9 mouse cellular contexts compared by ENCODE assay signal in the genomic region with DNA sequence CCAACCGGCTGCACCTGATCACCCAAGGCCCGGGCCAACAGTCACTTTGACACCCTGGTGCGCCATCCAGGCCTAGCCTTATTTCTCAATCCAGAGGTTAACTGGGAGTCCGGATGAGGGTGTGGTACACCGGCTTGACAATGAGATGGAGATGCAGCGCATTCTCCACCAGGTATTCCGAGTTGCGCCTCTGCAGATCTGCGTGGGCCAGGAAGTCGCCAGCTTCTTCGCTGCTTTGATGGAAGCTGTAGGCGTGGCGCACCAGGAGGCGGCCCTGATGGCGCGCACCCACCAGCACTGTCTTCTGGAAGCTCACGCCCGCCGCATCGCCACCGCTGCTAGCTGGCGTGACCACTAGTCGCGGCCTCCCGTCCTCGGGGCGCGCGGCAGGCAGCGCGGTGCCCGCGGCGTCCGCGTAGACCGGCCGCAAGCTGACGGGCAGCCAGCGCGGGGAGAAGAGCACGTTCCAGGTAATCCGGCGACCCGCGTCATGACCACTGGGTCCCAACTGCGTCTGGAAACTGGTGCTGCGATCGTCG. TPM values are rescaled to one million over a fixed set of nuclear protein-coding genes. Genes with fewer than 3 reads are reported as not detected.
DNase-seq lines count a peak whose midpoint lies in the region; ATAC-seq lines count a peak whose summit lies in the region.
"Had no signal": no experiment of that assay in that cellular context is flagged by ENCODE, and none has a peak within 500 bp of the region (broad histone marks: within the 10 kb centered on the region; RNA-seq: fewer than 3 reads in every experiment).

No protein-coding gene starts in this region.

- no peaks in the 10 kb centered on the region for H3K9me3 ChIP-seq in heart, embryonic 11.5 days (replicated peaks; ENCODE audit: control insufficient read depth, low read length)
- H3K9me3 ChIP-seq in liver, embryonic 12.5 days (replicated peaks) = no peaks in the 10 kb centered on the region

- H3K4me1 ChIP-seq in heart, embryonic 11.5 days (ENCODE audit: control insufficient read depth, insufficient read depth, low read length) = peaks cover 17% of the 10 kb centered on the region; the same call in 1 of the 2 replicates
- H3K4me1 ChIP-seq in liver, embryonic 12.5 days = peaks cover 19% of the 10 kb centered on the region

- H3K9ac ChIP-seq in heart, embryonic 11.5 days (ENCODE audit: low read depth, low read length) = peak overlapping the region; percentile 46; the same call in 1 of the 2 replicates
- H3K9ac ChIP-seq in liver, embryonic 12.5 days = no peak overlapping the region

- no peak for ATAC-seq in heart, embryonic 11.5 days (replicated peaks; ENCODE audit: insufficient number of reproducible peaks, low FRiP score, low TSS enrichment)
- no peak for ATAC-seq in liver, embryonic 12.5 days
- no peak for ATAC-seq in erythroblast, adult 5-6 weeks (replicated peaks; ENCODE audit: low FRiP score, poor library complexity, severe bottlenecking)

- no peak overlapping the region for H3K27ac ChIP-seq in heart, embryonic 11.5 days (ENCODE audit: low read depth, low read length)
- H3K27ac ChIP-seq in liver, embryonic 12.5 days = no peak overlapping the region

- WGBS in heart, embryonic 11.5 days (ENCODE audit: insufficient replicate concordance) = 2% methylated on average over 50 of the region's 50 CpGs
- WGBS in liver, embryonic 12.5 days (ENCODE audit: insufficient replicate concordance) = 5% methylated on average over 50 of the region's 50 CpGs

- DNase-seq in heart, postnatal 4 days = no peak
- peak; percentile 25 for DNase-seq in thymus, postnatal 4 days
- DNase-seq in thymus, postnatal 36 days = no peak
- DNase-seq in thymus, adult 18-20 months = no peak
- DNase-seq in gastrocnemius, postnatal 25 days = no peak

- no peaks in the 10 kb centered on the region for H3K36me3 ChIP-seq in heart, embryonic 11.5 days (ENCODE audit: control insufficient read depth, insufficient read depth, low read length)
- no peaks in the 10 kb centered on the region for H3K36me3 ChIP-seq in liver, embryonic 12.5 days

- peak overlapping the region; percentile 84 for H3K4me2 ChIP-seq in heart, embryonic 11.5 days
- H3K4me2 ChIP-seq in liver, embryonic 12.5 days = peak overlapping the region; percentile 57

- H3K27me3 ChIP-seq in heart, embryonic 11.5 days (ENCODE audit: control insufficient read depth, insufficient read depth, low read length) = peaks cover 83% of the 10 kb centered on the region
- H3K27me3 ChIP-seq in liver, embryonic 12.5 days (replicated peaks) = peaks cover 100% of the 10 kb centered on the region

- peak overlapping the region; percentile 48 for H3K4me3 ChIP-seq in heart, embryonic 11.5 days (ENCODE audit: low read depth, low read length)
- H3K4me3 ChIP-seq in liver, embryonic 12.5 days = peak overlapping the region; percentile 33
- H3K4me3 ChIP-seq: erythroblast, embryonic 14.5 days had no signal

RNA-seq across cellular contexts. Expression of a gene that starts 4.3 kb away (rescaled TPM):
- 0.09 TPM in 1 of 2 replicates, not detected in the other for polyA plus RNA-seq in heart, embryonic 11.5 days (2014; fragmentation: Nextera tagmentation; extraction: Ambion mirVana)
- under 1 TPM; 0.17 to 0.25 TPM for total RNA-seq in heart, postnatal 4 days (2021)
- not detected in 2 replicates for polyA plus RNA-seq in liver, embryonic 12.5 days (2016; fragmentation: Nextera tagmentation; extraction: Ambion mirVana)
- total RNA-seq in erythroblast, adult 5-6 weeks (2015; ENCODE audit: low replicate concordance) = not detected in 2 replicates
- not detected in 2 replicates for total RNA-seq in erythroblast, adult 5-6 weeks (2017; ENCODE audit: low replicate concordance)
- total RNA-seq in gastrocnemius, postnatal 25 days (2021) = not detected
- polyA plus RNA-seq: erythroblast, embryonic 14.5 days had no signal

RNA-seq across cellular contexts. Expression of a gene that starts 7.3 kb away (rescaled TPM):
- polyA plus RNA-seq in heart, embryonic 11.5 days (2014; fragmentation: Nextera tagmentation; extraction: Ambion mirVana) = 0.27 TPM in 1 of 2 replicates, not detected in the other
- not detected for total RNA-seq in heart, postnatal 4 days (2021)
- polyA plus RNA-seq in liver, embryonic 12.5 days (2016; fragmentation: Nextera tagmentation; extraction: Ambion mirVana) = not detected in 2 replicates
- total RNA-seq in erythroblast, adult 5-6 weeks (2015; ENCODE audit: low replicate concordance) = not detected in 2 replicates
- not detected in 2 replicates for total RNA-seq in erythroblast, adult 5-6 weeks (2017; ENCODE audit: low replicate concordance)
- not detected for total RNA-seq in gastrocnemius, postnatal 25 days (2021)
- polyA plus RNA-seq: erythroblast, embryonic 14.5 days had no signal

RNA-seq across cellular contexts. Expression of a gene that starts 26.2 kb away (rescaled TPM):
- 0.13 TPM in 1 of 2 replicates, not detected in the other for polyA plus RNA-seq in heart, embryonic 11.5 days (2014; fragmentation: Nextera tagmentation; extraction: Ambion mirVana)
- total RNA-seq in heart, postnatal 4 days (2021) = under 1 TPM; 0.26 to 0.81 TPM
- 0.13 TPM in 1 of 2 replicates, not detected in the other for polyA plus RNA-seq in liver, embryonic 12.5 days (2016; fragmentation: Nextera tagmentation; extraction: Ambion mirVana)
- 0.58 TPM in 1 of 2 replicates, not detected in the other for total RNA-seq in erythroblast, adult 5-6 weeks (2015; ENCODE audit: low replicate concordance)
- total RNA-seq in erythroblast, adult 5-6 weeks (2017; ENCODE audit: low replicate concordance) = 0.70 TPM in 1 of 2 replicates, not detected in the other
- total RNA-seq in gastrocnemius, postnatal 25 days (2021) = 1 to 10 TPM; 1.3 to 2.0 TPM
- polyA plus RNA-seq: erythroblast, embryonic 14.5 days had no signal

RNA-seq across cellular contexts. Expression of a gene that starts 59.5 kb away (rescaled TPM):
- 21.8 and 23.0 TPM in 2 replicates for polyA plus RNA-seq in heart, embryonic 11.5 days (2014; fragmentation: Nextera tagmentation; extraction: Ambion mirVana)
- total RNA-seq in heart, postnatal 4 days (2021) = 10 to 100 TPM; 11.9 to 12.1 TPM
- polyA plus RNA-seq in liver, embryonic 12.5 days (2016; fragmentation: Nextera tagmentation; extraction: Ambion mirVana) = 14.3 TPM in 2 replicates
- total RNA-seq in erythroblast, adult 5-6 weeks (2015; ENCODE audit: low replicate concordance) = 0.77 TPM in 1 of 2 replicates, not detected in the other
- total RNA-seq in erythroblast, adult 5-6 weeks (2017; ENCODE audit: low replicate concordance) = 0.09 TPM in 1 of 2 replicates, not detected in the other
- total RNA-seq in gastrocnemius, postnatal 25 days (2021) = 10 to 100 TPM; 31.2 to 47.0 TPM
